Mouse (Mus musculus) brown adipose tissue, adult 24 weeks (tissue): ENCODE measurements around the gene Rasl11b. TPM values are rescaled to one million over a fixed set of nuclear protein-coding genes. Genes with fewer than 3 reads are reported as not detected.

Experiments
- H3K27ac ChIP-seq: fragments of 200-500 bp; replicated peaks from 2 replicates; pipeline ENCODE4 v1.5.1; 2012; ENCODE audit warnings: low read depth, mild to moderate bottlenecking, low read length
- H3K4me1 ChIP-seq: fragments of 200-500 bp; 2 replicates; pipeline ENCODE4 v1.6.1; 2012; ENCODE audit warnings: low read length, mixed read lengths; ENCODE audit not compliant: control insufficient read depth, insufficient read depth, insufficient read length
- H3K4me3 ChIP-seq: fragments of 200-500 bp; 2 replicates; pipeline ENCODE4 v1.5.1; 2012; ENCODE audit warnings: low read depth, mild to moderate bottlenecking, low read length, moderate library complexity; ENCODE audit not compliant: insufficient read depth
- polyA plus RNA-seq: library from polyadenylated mRNA; stranded (reverse); fragments of >200 nt; gene quantifications from 2 replicates; pipeline ENCODE4 v1.2.4, GENCODE M21; 2012; ENCODE audit not compliant: missing spikeins, insufficient read depth, insufficient read length

The Rasl11b gene
- polyA plus RNA-seq, 1 experiment, result 1.1 TPM

GRCm38 (mm10) chr5:74172208-74172607 lies 22.9 kb upstream of the Rasl11b start:
- H3K27ac ChIP-seq, result no peak overlapping the region
- H3K4me1 ChIP-seq, result no peaks in the 10 kb centered on the region
- H3K4me3 ChIP-seq, result no peak overlapping the region

GRCm38 (mm10) chr5:74173162-74173844 lies 21.8 kb upstream of the Rasl11b start:
- no peak overlapping the region for H3K27ac ChIP-seq
- H3K4me3 ChIP-seq, result no peak overlapping the region
- H3K4me1 ChIP-seq, result no peaks in the 10 kb centered on the region

- no peaks in the 10 kb centered on the region for H3K4me1 ChIP-seq
- no peak overlapping the region for H3K27ac ChIP-seq
- H3K4me3 ChIP-seq, result no peak overlapping the region
Observed at GRCm38 (mm10) chr5:74175526-74176270, 19.4 kb upstream of the Rasl11b start.

- H3K4me3 ChIP-seq, result no peak overlapping the region
- H3K27ac ChIP-seq, result no peak overlapping the region
- H3K4me1 ChIP-seq, result no peaks in the 10 kb centered on the region
Observed at GRCm38 (mm10) chr5:74180216-74180615, 14.9 kb upstream of the Rasl11b start.

GRCm38 (mm10) chr5:74183118-74183517 lies 12.0 kb upstream of the Rasl11b start:
- no peaks in the 10 kb centered on the region for H3K4me1 ChIP-seq
- no peak overlapping the region for H3K27ac ChIP-seq

GRCm38 (mm10) chr5:74184607-74185006 lies 10.5 kb upstream of the Rasl11b start:
- H3K27ac ChIP-seq, result no peak overlapping the region
- H3K4me1 ChIP-seq, result no peaks in the 10 kb centered on the region
- no peak overlapping the region for H3K4me3 ChIP-seq

More at GRCm38 (mm10) chr5:74183118-74183517, 12.0 kb upstream of the Rasl11b start:
- no peak overlapping the region for H3K4me3 ChIP-seq

- Histone ChIP-seq H3K27ac (no peak overlapping the region), H3K4me1 (no peaks in the 10 kb centered on the region; the same call in 1 of the 2 replicates), H3K4me3 (no peak overlapping the region)
Observed at GRCm38 (mm10) chr5:74188076-74188475, 7.0 kb upstream of the Rasl11b start.

GRCm38 (mm10) chr5:74188886-74189285 lies 6.2 kb upstream of the Rasl11b start:
- Histone ChIP-seq H3K4me3 (no peak overlapping the region), H3K4me1 (no peaks in the 10 kb centered on the region; the same call in 1 of the 2 replicates), H3K27ac (no peak overlapping the region)

- H3K4me3 ChIP-seq, result peak overlapping the region; percentile 12
- no peak overlapping the region for H3K27ac ChIP-seq
- no peaks in the 10 kb centered on the region; the same call in none of the 2 replicates for H3K4me1 ChIP-seq
Observed at GRCm38 (mm10) chr5:74189484-74190160, 5.5 kb upstream of the Rasl11b start.

- Histone ChIP-seq H3K4me1 (no peaks in the 10 kb centered on the region; the same call in none of the 2 replicates), H3K4me3 (peak overlapping the region; percentile 12), H3K27ac (no peak overlapping the region)
Observed at GRCm38 (mm10) chr5:74190161-74190491, 5.0 kb upstream of the Rasl11b start.

- Histone ChIP-seq H3K4me3 (no peak overlapping the region), H3K27ac (no peak overlapping the region), H3K4me1 (no peaks in the 10 kb centered on the region; the same call in none of the 2 replicates)
Observed at GRCm38 (mm10) chr5:74190911-74191310, 4.2 kb upstream of the Rasl11b start.

GRCm38 (mm10) chr5:74193008-74193407 lies 2.1 kb upstream of the Rasl11b start:
- Histone ChIP-seq H3K27ac (no peak overlapping the region), H3K4me1 (peaks cover 3% of the 10 kb centered on the region)

GRCm38 (mm10) chr5:74193626-74194025 lies 1.5 kb upstream of the Rasl11b start:
- Histone ChIP-seq H3K4me3 (no peak overlapping the region), H3K4me1 (peaks cover 3% of the 10 kb centered on the region), H3K27ac (no peak overlapping the region)

More at GRCm38 (mm10) chr5:74193008-74193407, 2.1 kb upstream of the Rasl11b start:
- no peak overlapping the region for H3K4me3 ChIP-seq

GRCm38 (mm10) chr5:74194027-74194840 lies 852 bp upstream of the Rasl11b start:
- Histone ChIP-seq H3K27ac (no peak overlapping the region), H3K4me3 (peak overlapping the region; percentile 90), H3K4me1 (peaks cover 3% of the 10 kb centered on the region)
